Mouse (Mus musculus): Measurements from ENCODE around the gene Ptma. TPM values are rescaled to one million over a fixed set of nuclear protein-coding genes. Genes with fewer than 3 reads are reported as not detected.
"Not testable (repeated sequence)": the region's sequence is repeated elsewhere in the genome, so short reads cannot be mapped to it uniquely, and the experiment has no call there.

Gene Ptma
- polyA plus RNA-seq, 1 experiment from 2014 or later, result 4,291 TPM

DNA sequence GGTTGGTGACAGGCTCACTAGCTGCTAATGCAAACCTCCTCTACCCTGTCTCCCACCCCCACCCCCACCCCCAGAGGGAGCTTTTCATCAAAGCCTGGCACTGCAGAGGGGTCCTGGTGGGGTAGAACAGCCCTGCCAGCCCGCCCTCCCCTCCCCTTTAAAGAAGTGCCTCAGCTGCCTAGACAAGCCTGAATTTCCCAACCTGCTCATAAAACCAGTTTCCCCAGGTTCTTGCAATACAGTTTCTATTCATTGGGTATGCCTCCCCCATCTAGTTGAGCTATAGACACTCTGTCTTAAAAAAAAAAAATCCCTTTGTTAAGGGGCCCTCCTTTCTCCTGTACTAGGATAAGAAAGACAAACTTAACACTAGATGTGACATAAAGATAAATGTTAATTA is 43.8 kb upstream of the Ptma start:
- H3K4me2 ChIP-seq (ENCODE audit: low read depth, low read length), result no peak overlapping the region
- no peaks in the 10 kb centered on the region for H3K36me3 ChIP-seq (replicated peaks; ENCODE audit: control insufficient read depth, insufficient read depth, low read depth, low read length)
- H3K4me1 ChIP-seq (ENCODE audit: control insufficient read depth, insufficient read depth, low read length), result no peaks in the 10 kb centered on the region
- H3K27ac ChIP-seq (replicated peaks; ENCODE audit: low read depth, low read length), result no peak overlapping the region
- WGBS, result 29% methylated on average over 1 of the region's 1 CpGs
- no peak overlapping the region for H3K4me3 ChIP-seq (ENCODE audit: low read depth, low read length)
- DNase-seq (ENCODE audit: low spot score) (peak; percentile 44), ATAC-seq (replicated peaks; ENCODE audit: insufficient number of reproducible peaks, low FRiP score, low TSS enrichment, low read depth) (no peak)
- H3K27me3 ChIP-seq (ENCODE audit: control insufficient read depth, insufficient read depth, low read length), result no peaks in the 10 kb centered on the region
- no peak overlapping the region for H3K9ac ChIP-seq (replicated peaks; ENCODE audit: low read length)
- H3K9me3 ChIP-seq (replicated peaks; ENCODE audit: control insufficient read depth, low read length), result no peaks in the 10 kb centered on the region

GRCm38 (mm10) chr1:86485346-86485745 is 41.2 kb upstream of the Ptma start:
- WGBS, result 94% methylated on average over 1 of the region's 1 CpGs
- no peak overlapping the region for H3K9ac ChIP-seq (replicated peaks; ENCODE audit: low read length)
- no peak overlapping the region for H3K4me2 ChIP-seq (ENCODE audit: low read depth, low read length)
- H3K27ac ChIP-seq (replicated peaks; ENCODE audit: low read depth, low read length), result no peak overlapping the region
- DNase-seq (ENCODE audit: low spot score), result no peak
- no peaks in the 10 kb centered on the region for H3K9me3 ChIP-seq (replicated peaks; ENCODE audit: control insufficient read depth, low read length)
- no peak overlapping the region for H3K4me3 ChIP-seq (ENCODE audit: low read depth, low read length)
- H3K36me3 ChIP-seq (replicated peaks; ENCODE audit: control insufficient read depth, insufficient read depth, low read depth, low read length), result no peaks in the 10 kb centered on the region
- ATAC-seq (replicated peaks; ENCODE audit: insufficient number of reproducible peaks, low FRiP score, low TSS enrichment, low read depth), result no peak
- H3K27me3 ChIP-seq (ENCODE audit: control insufficient read depth, insufficient read depth, low read length), result no peaks in the 10 kb centered on the region
- H3K4me1 ChIP-seq (ENCODE audit: control insufficient read depth, insufficient read depth, low read length), result peaks cover 5% of the 10 kb centered on the region; the same call in 1 of the 2 replicates

DNA sequence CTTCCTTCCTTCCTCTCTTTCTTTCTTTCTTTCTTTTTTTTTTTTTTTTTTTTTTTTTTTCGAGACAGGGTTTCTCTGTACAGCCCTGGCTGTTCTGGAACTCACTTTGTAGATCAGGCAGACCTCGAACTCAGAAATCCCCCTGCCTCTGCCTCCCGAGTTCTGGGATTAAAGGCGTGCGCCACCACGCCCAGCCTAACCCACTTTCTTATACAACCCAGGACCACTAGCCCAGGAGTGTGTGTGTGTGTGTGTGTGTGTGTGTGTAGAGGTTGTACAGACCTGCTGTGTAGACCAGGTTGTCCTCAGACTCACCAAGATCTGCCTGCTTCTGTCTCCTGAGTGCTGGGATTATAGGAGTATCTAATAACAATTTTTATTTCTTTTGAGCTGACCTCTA is 40.7 kb upstream of the Ptma start:
- ATAC-seq (replicated peaks; ENCODE audit: insufficient number of reproducible peaks, low FRiP score, low TSS enrichment, low read depth); DNase-seq (ENCODE audit: low spot score); H3K36me3 ChIP-seq (replicated peaks; ENCODE audit: control insufficient read depth, insufficient read depth, low read depth, low read length); H3K27me3 ChIP-seq (ENCODE audit: control insufficient read depth, insufficient read depth, low read length); H3K27ac ChIP-seq (replicated peaks; ENCODE audit: low read depth, low read length); H3K4me2 ChIP-seq (ENCODE audit: low read depth, low read length); H3K4me3 ChIP-seq (ENCODE audit: low read depth, low read length); H3K4me1 ChIP-seq (ENCODE audit: control insufficient read depth, insufficient read depth, low read length); H3K9me3 ChIP-seq (replicated peaks; ENCODE audit: control insufficient read depth, low read length); H3K9ac ChIP-seq (replicated peaks; ENCODE audit: low read length): not testable (repeated sequence)
- WGBS, result over 99% methylated on average over 6 of the region's 6 CpGs

DNA sequence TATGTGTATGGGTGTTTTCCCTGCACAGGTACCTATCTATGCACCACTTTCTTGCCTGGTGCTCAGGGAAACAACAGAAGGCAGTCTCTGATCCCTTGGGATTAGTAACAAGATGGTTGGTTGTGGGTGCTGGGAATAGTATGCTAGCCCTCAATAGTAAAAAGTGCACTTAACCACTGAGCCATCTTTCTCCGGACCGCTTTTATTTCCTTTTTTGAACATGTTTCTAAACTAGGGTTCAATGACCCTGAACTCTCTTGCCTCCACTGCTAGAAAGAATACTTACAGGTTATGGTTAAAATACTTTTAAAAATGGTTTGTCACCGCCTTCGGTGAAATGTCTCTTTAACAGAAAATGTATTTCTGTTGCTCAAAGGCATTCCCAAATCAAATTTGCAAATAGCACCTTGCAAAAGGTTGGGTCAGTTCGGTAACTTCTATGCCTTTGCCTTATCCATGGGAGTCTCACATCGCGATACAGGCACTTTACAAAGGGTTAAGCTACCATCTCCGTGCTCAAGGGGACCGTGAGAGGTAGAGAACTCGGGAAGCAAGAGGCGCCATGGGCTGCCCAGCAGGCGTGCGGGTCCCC is 39.7 kb upstream of the Ptma start:
- H3K4me2 ChIP-seq (ENCODE audit: low read depth, low read length), result peak overlapping the region; percentile 48
- ATAC-seq (replicated peaks; ENCODE audit: insufficient number of reproducible peaks, low FRiP score, low TSS enrichment, low read depth) (no peak; the same call in 1 of the 2 replicates), DNase-seq (ENCODE audit: low spot score) (peak; percentile 25)
- H3K36me3 ChIP-seq (replicated peaks; ENCODE audit: control insufficient read depth, insufficient read depth, low read depth, low read length), result no peaks in the 10 kb centered on the region
- peaks cover 5% of the 10 kb centered on the region; the same call in 1 of the 2 replicates for H3K4me1 ChIP-seq (ENCODE audit: control insufficient read depth, insufficient read depth, low read length)
- peak overlapping the region; percentile 45 for H3K4me3 ChIP-seq (ENCODE audit: low read depth, low read length)
- peak overlapping the region; percentile 93 for H3K27ac ChIP-seq (replicated peaks; ENCODE audit: low read depth, low read length)
- no peaks in the 10 kb centered on the region for H3K9me3 ChIP-seq (replicated peaks; ENCODE audit: control insufficient read depth, low read length)
- H3K27me3 ChIP-seq (ENCODE audit: control insufficient read depth, insufficient read depth, low read length), result no peaks in the 10 kb centered on the region
- WGBS, result 7% methylated on average over 13 of the region's 13 CpGs
- H3K9ac ChIP-seq (replicated peaks; ENCODE audit: low read length), result peak overlapping the region; percentile 89

GRCm38 (mm10) chr1:86487295-86487907 is 39.1 kb upstream of the Ptma start:
- Histone ChIP-seq H3K27me3 (ENCODE audit: control insufficient read depth, insufficient read depth, low read length) (no peaks in the 10 kb centered on the region), H3K4me1 (ENCODE audit: control insufficient read depth, insufficient read depth, low read length) (peaks cover 5% of the 10 kb centered on the region; the same call in 1 of the 2 replicates), H3K9ac (replicated peaks; ENCODE audit: low read length) (peak overlapping the region; percentile 98), H3K9me3 (replicated peaks; ENCODE audit: control insufficient read depth, low read length) (no peaks in the 10 kb centered on the region), H3K27ac (replicated peaks; ENCODE audit: low read depth, low read length) (peak overlapping the region; percentile 96), H3K36me3 (replicated peaks; ENCODE audit: control insufficient read depth, insufficient read depth, low read depth, low read length) (no peaks in the 10 kb centered on the region), H3K4me3 (ENCODE audit: low read depth, low read length) (peak overlapping the region; percentile 68), H3K4me2 (ENCODE audit: low read depth, low read length) (peak overlapping the region; percentile 83)
- WGBS, result under 1% methylated on average over 68 of the region's 74 CpGs
- peak; percentile 100 for DNase-seq (ENCODE audit: low spot score)
- ATAC-seq (replicated peaks; ENCODE audit: insufficient number of reproducible peaks, low FRiP score, low TSS enrichment, low read depth), result peak; percentile 95

DNA sequence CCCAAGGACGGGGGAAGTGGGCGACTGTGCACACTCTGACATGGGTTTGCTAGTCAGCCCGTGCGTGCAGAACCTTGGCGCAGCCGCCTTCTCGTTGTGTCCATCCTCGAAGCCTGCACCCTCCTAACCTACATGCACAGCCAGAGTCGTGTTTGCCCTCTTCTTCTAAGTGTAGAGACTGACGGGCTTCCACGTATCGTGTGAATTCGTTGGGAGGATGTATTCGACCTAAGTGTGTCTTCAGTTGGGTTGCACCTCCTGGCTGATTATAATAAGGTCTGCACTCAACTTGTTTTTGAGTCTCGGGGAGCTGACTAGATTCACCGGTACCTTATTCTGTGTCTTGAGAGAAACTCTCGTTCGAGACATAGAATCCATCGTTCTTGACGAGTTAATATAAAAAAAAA is 38.6 kb upstream of the Ptma start:
- H3K4me1 ChIP-seq (ENCODE audit: control insufficient read depth, insufficient read depth, low read length), result peaks cover 5% of the 10 kb centered on the region; the same call in 1 of the 2 replicates
- WGBS, result 12% methylated on average over 20 of the region's 20 CpGs
- peak overlapping the region; percentile 98 for H3K9ac ChIP-seq (replicated peaks; ENCODE audit: low read length)
- H3K4me2 ChIP-seq (ENCODE audit: low read depth, low read length), result peak overlapping the region; percentile 83
- H3K27me3 ChIP-seq (ENCODE audit: control insufficient read depth, insufficient read depth, low read length), result no peaks in the 10 kb centered on the region
- no peak for ATAC-seq (replicated peaks; ENCODE audit: insufficient number of reproducible peaks, low FRiP score, low TSS enrichment, low read depth)
- H3K9me3 ChIP-seq (replicated peaks; ENCODE audit: control insufficient read depth, low read length), result no peaks in the 10 kb centered on the region
- H3K36me3 ChIP-seq (replicated peaks; ENCODE audit: control insufficient read depth, insufficient read depth, low read depth, low read length), result no peaks in the 10 kb centered on the region
- no peak for DNase-seq (ENCODE audit: low spot score)
- peak overlapping the region; percentile 68 for H3K4me3 ChIP-seq (ENCODE audit: low read depth, low read length)
- H3K27ac ChIP-seq (replicated peaks; ENCODE audit: low read depth, low read length), result peak overlapping the region; percentile 96

DNA sequence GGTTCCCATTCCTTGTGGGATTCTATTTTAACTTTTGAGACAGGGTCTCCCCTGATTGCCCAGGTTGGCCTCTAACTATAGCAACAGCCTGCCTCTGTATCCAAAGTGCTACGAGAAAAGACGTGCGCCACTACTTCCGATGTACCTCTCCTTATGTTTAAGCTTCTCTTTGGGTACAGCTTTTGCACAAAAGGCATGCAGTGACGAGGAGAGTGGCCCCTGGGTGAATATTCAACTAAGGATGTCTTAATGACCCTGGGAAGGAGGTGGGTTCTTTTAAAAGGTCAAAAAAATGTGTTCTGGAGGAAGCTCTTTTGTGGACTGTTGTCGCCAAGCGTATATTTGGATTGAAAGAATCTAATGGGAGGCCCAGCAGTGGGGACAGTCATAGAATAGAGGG is 38.2 kb upstream of the Ptma start:
- Histone ChIP-seq H3K4me3 (ENCODE audit: low read depth, low read length) (peak overlapping the region; percentile 68), H3K9ac (replicated peaks; ENCODE audit: low read length) (peak overlapping the region; percentile 98), H3K9me3 (replicated peaks; ENCODE audit: control insufficient read depth, low read length) (no peaks in the 10 kb centered on the region), H3K27ac (replicated peaks; ENCODE audit: low read depth, low read length) (no peak overlapping the region), H3K36me3 (replicated peaks; ENCODE audit: control insufficient read depth, insufficient read depth, low read depth, low read length) (no peaks in the 10 kb centered on the region), H3K27me3 (ENCODE audit: control insufficient read depth, insufficient read depth, low read length) (no peaks in the 10 kb centered on the region), H3K4me2 (ENCODE audit: low read depth, low read length) (peak overlapping the region; percentile 83), H3K4me1 (ENCODE audit: control insufficient read depth, insufficient read depth, low read length) (peaks cover 5% of the 10 kb centered on the region; the same call in 1 of the 2 replicates)
- ATAC-seq (replicated peaks; ENCODE audit: insufficient number of reproducible peaks, low FRiP score, low TSS enrichment, low read depth), result no peak
- WGBS, result 79% methylated on average over 7 of the region's 7 CpGs
- DNase-seq (ENCODE audit: low spot score), result no peak

DNA sequence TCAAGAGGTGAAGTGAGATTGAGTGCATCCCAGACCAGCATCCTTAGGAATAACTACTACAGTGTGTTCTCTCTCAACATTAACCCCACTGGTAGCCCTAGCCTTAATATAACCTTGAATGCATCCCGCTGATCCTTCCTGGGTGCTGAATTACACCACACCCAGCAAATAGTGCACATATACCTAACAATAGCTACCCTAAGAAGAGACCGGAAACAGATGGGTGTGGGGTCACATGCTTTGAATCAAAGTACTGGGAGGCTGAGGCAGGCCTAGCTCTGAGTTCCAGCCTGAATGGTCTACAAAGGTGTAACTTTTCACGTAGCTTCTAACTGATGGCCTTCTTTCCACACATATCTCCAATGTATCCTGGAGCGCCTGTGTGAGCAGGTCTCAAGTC is 37.8 kb upstream of the Ptma start:
- H3K9ac ChIP-seq (replicated peaks; ENCODE audit: low read length), result peak overlapping the region; percentile 98
- WGBS, result over 99% methylated on average over 4 of the region's 4 CpGs
- H3K27ac ChIP-seq (replicated peaks; ENCODE audit: low read depth, low read length), result no peak overlapping the region

More for the DNA sequence above, 37.8 kb upstream of the Ptma start:
- DNase-seq (ENCODE audit: low spot score) (no peak), ATAC-seq (replicated peaks; ENCODE audit: insufficient number of reproducible peaks, low FRiP score, low TSS enrichment, low read depth) (no peak)
- no peaks in the 10 kb centered on the region for H3K27me3 ChIP-seq (ENCODE audit: control insufficient read depth, insufficient read depth, low read length)
- H3K36me3 ChIP-seq (replicated peaks; ENCODE audit: control insufficient read depth, insufficient read depth, low read depth, low read length), result no peaks in the 10 kb centered on the region
- H3K4me3 ChIP-seq (ENCODE audit: low read depth, low read length), result peak overlapping the region; percentile 68
- peaks cover 5% of the 10 kb centered on the region; the same call in 1 of the 2 replicates for H3K4me1 ChIP-seq (ENCODE audit: control insufficient read depth, insufficient read depth, low read length)
- H3K9me3 ChIP-seq (replicated peaks; ENCODE audit: control insufficient read depth, low read length), result no peaks in the 10 kb centered on the region
- H3K4me2 ChIP-seq (ENCODE audit: low read depth, low read length), result peak overlapping the region; percentile 83
